Mouse (Mus musculus): ENCODE data around the gene Cyp2j12.
"Not testable (repeated sequence)": the region's sequence is repeated elsewhere in the genome, so short reads cannot be mapped to it uniquely, and the experiment has no call there.

DNA sequence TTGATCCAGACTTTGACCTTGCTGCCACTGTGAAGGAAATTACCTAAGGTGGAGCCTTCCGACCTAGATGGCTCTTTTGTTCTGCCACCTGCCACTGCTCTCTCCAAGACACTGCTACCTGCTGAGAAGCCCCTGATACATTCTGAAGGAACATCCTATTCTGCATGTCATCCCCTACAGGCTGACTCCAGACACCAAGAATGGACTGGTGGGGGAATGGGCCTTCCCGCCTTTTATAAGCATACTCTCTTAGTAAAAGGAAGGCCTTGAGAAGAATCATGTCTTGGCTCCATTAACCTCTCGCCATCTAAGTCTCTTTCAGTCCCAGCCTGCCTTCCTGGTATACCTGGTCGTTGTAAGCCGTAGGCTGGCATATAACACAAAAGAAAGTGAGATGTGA, 48.4 kb upstream of the Cyp2j12 start:
- TF ChIP-seq GATA1 (IDR thresholded peaks at IDR 0.05; ENCODE audit: borderline replicate concordance, low read length); FLI1 (IDR thresholded peaks at IDR 0.05; ENCODE audit: low read length): not testable (repeated sequence)

All from megakaryocyte, embryonic 14.5 days (primary cell).